Mouse (Mus musculus) cerebellum, adult 2 months (tissue): ENCODE results near the gene Sub1.

Experiments used
- CTCF ChIP-seq: fragments of 200-500 bp; IDR thresholded peaks from 2 replicates; pipeline ENCODE4 v1.5.1; 2011; ENCODE audit warnings: low read depth, mild to moderate bottlenecking, control low read depth, low read length, moderate library complexity, borderline replicate concordance; ENCODE audit not compliant: insufficient read depth
- POLR2A ChIP-seq: fragments of 200-500 bp; IDR thresholded peaks from 2 replicates; pipeline ENCODE4 v1.6.1; 2011; ENCODE audit warnings: low read length, control low read depth, borderline replicate concordance; ENCODE audit not compliant: insufficient read depth

DNA sequence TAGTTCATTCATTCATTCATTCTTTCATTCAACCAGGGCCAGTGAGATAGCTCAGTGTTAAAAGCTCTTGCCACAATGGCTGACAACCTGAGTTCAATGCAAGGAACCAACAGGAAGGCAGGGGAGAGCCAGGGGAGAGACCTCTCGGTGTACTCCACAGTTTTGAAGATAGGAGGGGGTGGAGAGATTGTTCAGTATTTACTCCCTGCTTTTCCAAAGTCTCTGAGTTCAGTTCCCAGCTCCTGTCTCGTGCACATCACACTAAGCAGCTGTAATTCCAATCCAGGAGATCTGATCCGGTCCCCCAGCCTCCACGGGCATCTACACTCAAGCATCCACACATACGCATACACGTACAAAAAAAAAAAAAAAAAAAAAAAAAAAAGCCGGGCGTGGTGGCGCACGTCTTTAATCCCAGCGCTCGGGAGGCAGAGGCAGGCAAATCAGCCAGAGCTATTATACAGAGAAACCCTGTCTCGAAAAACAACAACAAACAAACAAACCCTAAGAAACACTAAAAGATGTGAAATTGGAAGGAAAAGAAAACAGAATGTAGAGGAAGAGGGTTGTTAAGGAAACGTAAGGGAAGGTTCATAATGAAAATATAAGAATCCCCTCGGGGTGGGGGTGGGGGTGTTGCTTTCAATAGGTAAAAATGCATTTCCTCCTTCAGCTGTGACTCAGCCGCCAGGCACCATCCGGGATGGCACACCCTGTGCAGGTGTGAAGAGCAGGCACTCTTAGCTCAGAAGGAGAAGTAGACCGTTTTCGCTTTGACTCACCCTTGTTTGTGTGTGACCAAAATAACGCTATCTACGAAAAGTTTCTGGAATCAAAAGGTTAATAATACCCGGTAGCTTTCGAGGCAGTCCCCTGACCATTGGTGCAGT, 13.2 kb upstream of the Sub1 start:
- TF ChIP-seq CTCF (no peak), POLR2A (no peak)
